Mouse (Mus musculus): ENCODE results near the gene Zfp593.

DNA sequence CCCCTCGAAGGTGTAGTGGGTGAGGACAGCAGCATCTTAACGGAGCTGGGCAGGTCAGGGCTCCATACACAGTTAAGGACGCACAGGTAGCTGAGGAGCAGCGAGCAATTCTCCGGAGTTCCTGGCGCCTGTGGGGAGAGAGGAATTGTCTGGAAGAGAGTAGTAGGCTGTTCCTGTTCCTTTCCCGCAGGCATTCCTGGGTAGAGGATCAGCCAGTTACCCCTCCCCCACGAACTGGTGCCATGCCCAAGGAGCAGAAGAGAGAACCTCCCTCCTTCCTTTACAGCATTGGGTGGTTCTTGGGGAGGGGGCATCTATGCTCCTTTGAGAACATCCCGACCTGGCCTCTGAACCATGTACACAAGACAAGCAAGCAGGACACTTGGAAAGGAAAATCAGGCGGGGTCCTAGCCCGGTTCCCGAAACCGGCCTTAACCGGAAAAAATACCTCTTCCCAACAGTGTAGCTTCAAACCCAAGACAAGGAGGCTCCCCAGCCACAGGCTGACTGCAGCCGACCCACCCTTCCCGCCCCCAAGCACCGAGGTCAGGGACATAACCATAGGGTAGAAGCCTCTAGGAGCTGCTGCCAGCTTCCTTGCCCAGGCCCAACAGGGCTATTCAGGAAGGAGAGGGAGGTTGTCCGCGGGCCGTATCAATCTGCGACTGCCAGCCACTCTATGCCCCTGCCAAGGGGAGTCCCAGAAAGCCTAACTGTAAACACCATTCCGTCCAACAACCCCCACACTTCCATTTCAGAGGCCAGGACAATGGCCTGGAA, 6.9 kb upstream of the Zfp593 start:
- TF ChIP-seq CTCF (conservative IDR thresholded peaks at IDR 0.05; ENCODE audit: insufficient read depth, insufficient read length, low read depth, low read length) (no peak), POLR2A (IDR thresholded peaks at IDR 0.05; ENCODE audit: low read depth, low read length) (no peak)

Measured in kidney, adult 2 months (tissue).